Mouse (Mus musculus): Measurements from ENCODE around the gene Olfr458. TPM values are rescaled to one million over a fixed set of nuclear protein-coding genes. Genes with fewer than 3 reads are reported as not detected.
"Not testable (repeated sequence)": the region's sequence is repeated elsewhere in the genome, so short reads cannot be mapped to it uniquely, and the experiment has no call there.

The Olfr458 gene
- total and polyA plus RNA-seq, 2 experiments = not detected

DNA sequence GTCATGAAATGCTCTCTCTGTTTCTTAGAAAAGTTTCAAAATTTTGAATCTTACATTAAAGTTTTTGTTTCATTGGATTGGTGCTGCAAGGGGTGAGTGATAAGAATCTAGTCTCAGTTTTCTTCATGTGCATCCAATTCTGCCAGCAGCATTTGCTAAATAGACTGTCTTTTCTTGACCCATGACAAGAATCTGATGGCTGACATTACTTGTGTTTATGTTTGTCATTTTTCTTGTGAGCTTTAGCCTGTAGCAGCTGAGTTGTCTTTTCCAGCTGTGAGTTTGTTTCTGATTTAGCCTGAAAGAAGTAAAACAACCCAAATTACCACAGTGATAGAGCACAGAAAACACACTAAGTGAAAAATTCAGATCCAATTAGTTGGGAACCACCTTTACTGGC lies 19.6 kb upstream of the Olfr458 start:
- Histone ChIP-seq H3K9ac (ENCODE audit: low read depth, low read length) (no peak overlapping the region), H3K4me1 (ENCODE audit: control insufficient read depth, insufficient read depth, low read length) (no peaks in the 10 kb centered on the region), H3K27me3 (ENCODE audit: control insufficient read depth, insufficient read depth, low read length) (no peaks in the 10 kb centered on the region), H3K36me3 (ENCODE audit: control insufficient read depth, insufficient read depth, low read length) (no peaks in the 10 kb centered on the region), H3K4me3 (ENCODE audit: insufficient read depth, low read depth, low read length) (no peak overlapping the region), H3K27ac (replicated peaks; ENCODE audit: insufficient read depth, low read depth, low read length) (no peak overlapping the region), H3K79me2 (ENCODE audit: control insufficient read depth, insufficient read depth, low read length) (no peaks in the 10 kb centered on the region)
- no peak for TF ChIP-seq POLR2A (IDR thresholded peaks at IDR 0.05; ENCODE audit: extremely low read depth, insufficient read depth, low read length)
- TF ChIP-seq CTCF (IDR thresholded peaks at IDR 0.05; ENCODE audit: low read depth, low read length) = no peak
- DNase-seq (ENCODE audit: extremely low read depth, low read depth, low spot score) = no peak

DNA sequence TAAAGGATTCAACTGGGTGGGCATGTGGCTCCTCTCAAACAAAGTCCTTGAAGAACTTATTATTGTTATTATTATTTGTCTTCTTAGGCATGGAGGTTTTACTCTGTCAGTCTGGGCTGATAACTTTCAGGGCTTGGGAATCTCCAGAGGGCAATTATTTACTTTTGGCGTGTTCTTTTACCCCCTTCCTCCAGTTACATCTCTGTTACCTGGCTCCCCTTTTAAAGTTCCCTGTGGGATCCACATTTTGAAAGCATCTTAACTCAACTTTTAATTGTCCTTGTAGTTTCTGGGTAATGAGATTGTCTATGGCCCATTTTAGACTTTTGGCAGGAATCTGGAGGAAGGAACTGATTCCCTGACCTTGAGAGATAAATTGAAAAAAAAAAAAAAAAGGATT lies 11.2 kb upstream of the Olfr458 start, which contains the start of gene Olfr457:
Olfr457 (minus strand) TSS at position 101 of the 400 bp plus-strand sequence.
- no peak for DNase-seq (ENCODE audit: extremely low read depth, low read depth, low spot score)
- Histone ChIP-seq H3K9ac (ENCODE audit: low read depth, low read length) (no peak within 1 kb of the TSS), H3K36me3 (ENCODE audit: control insufficient read depth, insufficient read depth, low read length) (no peaks in the 10 kb centered on the region), H3K4me3 (ENCODE audit: insufficient read depth, low read depth, low read length) (no peak within 1 kb of the TSS), H3K27me3 (ENCODE audit: control insufficient read depth, insufficient read depth, low read length) (no peaks in the 10 kb centered on the region), H3K79me2 (ENCODE audit: control insufficient read depth, insufficient read depth, low read length) (no peaks in the 10 kb centered on the region), H3K4me1 (ENCODE audit: control insufficient read depth, insufficient read depth, low read length) (no peaks in the 10 kb centered on the region), H3K27ac (replicated peaks; ENCODE audit: insufficient read depth, low read depth, low read length) (no peak within 1 kb of the TSS)
- TF ChIP-seq POLR2A (IDR thresholded peaks at IDR 0.05; ENCODE audit: extremely low read depth, insufficient read depth, low read length) (no peak), CTCF (IDR thresholded peaks at IDR 0.05; ENCODE audit: low read depth, low read length) (no peak)
- 43% methylated on average over 1 of the region's 1 CpGs for WGBS

DNA sequence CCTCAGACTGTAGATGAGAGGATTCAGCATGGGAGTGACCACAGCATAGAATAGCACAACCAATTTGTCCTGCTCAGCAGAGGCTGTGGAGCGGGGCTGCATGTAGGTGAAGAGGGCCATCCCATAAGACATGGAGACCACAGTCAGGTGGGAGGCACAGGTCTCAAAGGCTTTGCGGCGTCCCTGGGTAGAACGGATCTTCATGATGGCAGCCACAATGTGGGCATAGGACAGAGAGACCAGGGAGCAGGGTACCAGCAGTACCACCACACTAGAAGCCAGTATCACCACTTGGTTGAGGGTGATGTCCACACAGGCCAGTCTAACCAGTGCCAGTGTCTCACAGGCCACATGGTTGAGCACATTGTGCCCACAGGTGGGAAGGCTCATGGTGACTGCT lies 6.3 kb upstream of the Olfr458 start:
- not testable (repeated sequence) for H3K4me3 ChIP-seq (ENCODE audit: insufficient read depth, low read depth, low read length); H3K9ac ChIP-seq (ENCODE audit: low read depth, low read length); H3K4me1 ChIP-seq (ENCODE audit: control insufficient read depth, insufficient read depth, low read length); DNase-seq (ENCODE audit: extremely low read depth, low read depth, low spot score); H3K27ac ChIP-seq (replicated peaks; ENCODE audit: insufficient read depth, low read depth, low read length); H3K36me3 ChIP-seq (ENCODE audit: control insufficient read depth, insufficient read depth, low read length); H3K79me2 ChIP-seq (ENCODE audit: control insufficient read depth, insufficient read depth, low read length); H3K27me3 ChIP-seq (ENCODE audit: control insufficient read depth, insufficient read depth, low read length)
- 96% methylated on average over 4 of the region's 4 CpGs for WGBS

DNA sequence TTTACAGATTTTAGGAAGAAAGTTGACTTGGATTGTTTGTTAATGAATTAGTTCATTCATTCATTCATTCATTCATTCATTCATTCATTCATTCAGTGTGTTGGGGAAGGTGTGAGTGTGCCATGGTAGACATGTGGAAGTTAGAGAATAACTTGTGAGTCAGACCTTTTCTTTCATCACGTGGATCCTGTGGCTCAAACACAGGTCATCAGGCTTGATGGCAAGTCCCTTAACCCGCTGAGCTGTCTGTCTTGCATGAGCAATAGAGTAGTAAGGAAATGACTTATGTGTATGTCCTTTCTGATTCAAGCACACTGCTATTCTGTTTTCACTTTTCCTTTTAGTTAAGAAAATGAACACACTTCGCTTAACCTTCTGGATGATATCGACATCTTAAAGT lies 5.5 kb upstream of the Olfr458 start:
- H3K36me3 ChIP-seq (ENCODE audit: control insufficient read depth, insufficient read depth, low read length) = no peaks in the 10 kb centered on the region
- H3K27ac ChIP-seq (replicated peaks; ENCODE audit: insufficient read depth, low read depth, low read length) = no peak overlapping the region
- H3K4me3 ChIP-seq (ENCODE audit: insufficient read depth, low read depth, low read length) = no peak overlapping the region
- no peaks in the 10 kb centered on the region for H3K27me3 ChIP-seq (ENCODE audit: control insufficient read depth, insufficient read depth, low read length)
- TF ChIP-seq CTCF (IDR thresholded peaks at IDR 0.05; ENCODE audit: low read depth, low read length) (no peak), POLR2A (IDR thresholded peaks at IDR 0.05; ENCODE audit: extremely low read depth, insufficient read depth, low read length) (no peak)
- no peaks in the 10 kb centered on the region for H3K4me1 ChIP-seq (ENCODE audit: control insufficient read depth, insufficient read depth, low read length)
- DNase-seq (ENCODE audit: extremely low read depth, low read depth, low spot score) = no peak
- H3K9ac ChIP-seq (ENCODE audit: low read depth, low read length) = no peak overlapping the region
- WGBS = 89% methylated on average over 4 of the region's 4 CpGs
- H3K79me2 ChIP-seq (ENCODE audit: control insufficient read depth, insufficient read depth, low read length) = no peaks in the 10 kb centered on the region

DNA sequence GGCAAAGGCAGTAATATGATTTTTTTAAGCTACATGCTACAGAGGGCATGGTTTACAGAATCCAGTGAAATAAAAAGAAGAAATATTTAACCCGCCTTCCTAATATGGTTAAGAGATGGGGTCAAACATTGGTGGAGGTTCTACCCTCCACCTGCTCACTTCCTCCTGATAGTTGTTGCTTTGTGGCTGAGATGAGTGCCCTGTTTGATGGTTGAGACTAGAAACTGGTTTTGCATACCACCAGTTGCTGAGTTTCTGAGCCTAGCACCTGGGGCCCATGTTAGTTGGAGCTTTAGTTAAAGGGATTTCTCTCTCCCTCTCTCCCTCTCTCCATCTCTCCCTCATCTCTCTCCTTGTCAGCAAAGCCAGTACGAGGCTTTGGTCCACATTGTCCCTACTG lies 17.6 kb downstream of the Olfr458 start:
- no peak for TF ChIP-seq POLR2A (IDR thresholded peaks at IDR 0.05; ENCODE audit: extremely low read depth, insufficient read depth, low read length)
- no peak for TF ChIP-seq CTCF (IDR thresholded peaks at IDR 0.05; ENCODE audit: low read depth, low read length)
- no peak overlapping the region for H3K4me3 ChIP-seq (ENCODE audit: insufficient read depth, low read depth, low read length)
- no peaks in the 10 kb centered on the region for H3K27me3 ChIP-seq (ENCODE audit: control insufficient read depth, insufficient read depth, low read length)
- H3K36me3 ChIP-seq (ENCODE audit: control insufficient read depth, insufficient read depth, low read length) = no peaks in the 10 kb centered on the region
- H3K27ac ChIP-seq (replicated peaks; ENCODE audit: insufficient read depth, low read depth, low read length) = no peak overlapping the region
- 77% methylated on average over 2 of the region's 2 CpGs for WGBS
- no peak overlapping the region for H3K9ac ChIP-seq (ENCODE audit: low read depth, low read length)
- DNase-seq (ENCODE audit: extremely low read depth, low read depth, low spot score) = no peak
- H3K4me1 ChIP-seq (ENCODE audit: control insufficient read depth, insufficient read depth, low read length) = no peaks in the 10 kb centered on the region
- H3K79me2 ChIP-seq (ENCODE audit: control insufficient read depth, insufficient read depth, low read length) = no peaks in the 10 kb centered on the region

DNA sequence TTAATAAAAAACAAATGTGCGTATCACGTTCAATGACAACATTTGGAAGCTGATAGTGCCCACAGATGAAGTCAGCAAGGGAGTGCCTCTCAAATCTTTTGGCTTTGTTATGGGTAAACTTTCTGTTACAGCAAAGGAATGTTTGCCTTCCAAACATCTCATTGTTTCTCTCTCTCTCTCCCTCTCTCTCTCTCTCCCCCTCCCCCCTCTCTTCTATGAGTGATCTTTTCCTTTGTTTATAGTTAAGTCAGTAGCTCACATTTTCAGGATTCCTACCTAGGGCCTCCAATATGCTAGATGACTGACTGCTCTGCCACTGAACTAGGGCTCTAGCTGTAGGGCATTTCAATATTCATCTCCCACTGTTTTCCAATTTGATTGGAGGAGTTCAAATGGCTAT lies 20.5 kb downstream of the Olfr458 start:
- no peaks in the 10 kb centered on the region for H3K79me2 ChIP-seq (ENCODE audit: control insufficient read depth, insufficient read depth, low read length)
- DNase-seq (ENCODE audit: extremely low read depth, low read depth, low spot score) = no peak
- WGBS = 69% methylated on average over 2 of the region's 2 CpGs
- no peaks in the 10 kb centered on the region for H3K27me3 ChIP-seq (ENCODE audit: control insufficient read depth, insufficient read depth, low read length)
- H3K9ac ChIP-seq (ENCODE audit: low read depth, low read length) = no peak overlapping the region
- no peaks in the 10 kb centered on the region for H3K36me3 ChIP-seq (ENCODE audit: control insufficient read depth, insufficient read depth, low read length)
- H3K27ac ChIP-seq (replicated peaks; ENCODE audit: insufficient read depth, low read depth, low read length) = no peak overlapping the region
- no peaks in the 10 kb centered on the region for H3K4me1 ChIP-seq (ENCODE audit: control insufficient read depth, insufficient read depth, low read length)
- no peak for TF ChIP-seq POLR2A (IDR thresholded peaks at IDR 0.05; ENCODE audit: extremely low read depth, insufficient read depth, low read length)
- no peak for TF ChIP-seq CTCF (IDR thresholded peaks at IDR 0.05; ENCODE audit: low read depth, low read length)
- H3K4me3 ChIP-seq (ENCODE audit: insufficient read depth, low read depth, low read length) = no peak overlapping the region
